Mouse (Mus musculus): ENCODE results near the gene Atl1. TPM values are rescaled to one million over a fixed set of nuclear protein-coding genes. Genes with fewer than 3 reads are reported as not detected.

Gene Atl1
- polyA plus RNA-seq, 1 experiment from 2014 or later: 4.5 TPM

DNA sequence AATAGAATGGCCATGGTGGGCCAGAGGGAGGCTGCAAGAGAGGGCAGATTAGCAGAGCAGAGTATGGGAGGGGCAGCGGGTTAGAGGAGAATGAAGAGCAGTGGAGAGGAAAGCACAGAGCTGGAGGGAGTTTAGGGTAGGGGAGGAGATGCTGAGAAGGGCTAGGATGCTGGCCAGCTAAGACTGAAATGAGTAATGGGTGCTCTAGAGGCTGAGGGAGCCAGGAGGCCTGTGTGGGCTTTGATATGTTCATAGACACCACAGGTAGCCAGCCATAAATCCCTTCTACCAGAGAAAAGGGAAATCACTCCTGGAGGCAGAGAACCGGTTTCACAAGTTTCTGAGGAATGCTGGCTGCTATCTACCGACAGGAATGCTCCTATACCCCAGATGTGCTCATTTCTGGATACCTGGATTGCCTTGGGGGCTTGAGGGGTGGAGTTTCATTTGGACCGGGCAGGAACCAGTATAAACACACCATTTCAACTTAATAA, 13.2 kb upstream of the Atl1 start:
- no peak overlapping the region for H3K4me3 ChIP-seq (replicated peaks; ENCODE audit: low read length)
- ATAC-seq (ENCODE audit: insufficient read depth, low FRiP score): peak; percentile 44; the same call in 1 of the 2 replicates
- H3K4me2 ChIP-seq (ENCODE audit: low read depth, low read length): peak overlapping the region; percentile 31
- 13% methylated on average over 4 of the region's 4 CpGs for WGBS
- H3K9me3 ChIP-seq (replicated peaks; ENCODE audit: control insufficient read depth, low read length): no peaks in the 10 kb centered on the region
- H3K36me3 ChIP-seq (ENCODE audit: control insufficient read depth, insufficient read depth, low read length): no peaks in the 10 kb centered on the region
- peak overlapping the region; percentile 71 for H3K27ac ChIP-seq (ENCODE audit: low read length)
- H3K27me3 ChIP-seq (ENCODE audit: control insufficient read depth, insufficient read depth, low read length): no peaks in the 10 kb centered on the region
- peaks cover 21% of the 10 kb centered on the region for H3K4me1 ChIP-seq (ENCODE audit: control insufficient read depth, insufficient read depth, low read length)
- no peak overlapping the region for H3K9ac ChIP-seq (ENCODE audit: low read length)

DNA sequence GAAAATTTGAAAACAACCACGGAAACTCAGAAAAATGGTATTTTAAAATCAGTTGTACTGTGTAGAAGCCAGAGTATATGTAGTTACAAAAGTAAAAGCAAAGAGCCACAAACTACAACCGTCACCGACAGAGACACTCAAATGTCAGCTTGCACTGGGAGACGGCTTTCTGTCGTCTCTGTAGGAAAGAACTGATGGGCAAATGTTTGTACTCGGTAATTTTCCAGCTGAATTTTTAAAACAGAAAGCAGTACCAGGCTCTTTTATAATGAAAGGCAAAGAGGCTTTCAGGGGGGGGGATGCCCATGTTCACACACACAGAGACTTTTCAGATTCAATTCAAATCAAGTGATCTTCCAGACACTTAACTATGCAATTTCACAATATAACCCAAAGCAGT, 12.7 kb upstream of the Atl1 start:
- no peak for ATAC-seq (ENCODE audit: insufficient read depth, low FRiP score)
- H3K4me2 ChIP-seq (ENCODE audit: low read depth, low read length): peak overlapping the region; percentile 31
- no peaks in the 10 kb centered on the region for H3K27me3 ChIP-seq (ENCODE audit: control insufficient read depth, insufficient read depth, low read length)
- no peaks in the 10 kb centered on the region for H3K36me3 ChIP-seq (ENCODE audit: control insufficient read depth, insufficient read depth, low read length)
- H3K4me3 ChIP-seq (replicated peaks; ENCODE audit: low read length): no peak overlapping the region
- peaks cover 21% of the 10 kb centered on the region for H3K4me1 ChIP-seq (ENCODE audit: control insufficient read depth, insufficient read depth, low read length)
- 21% methylated on average over 6 of the region's 6 CpGs for WGBS
- H3K27ac ChIP-seq (ENCODE audit: low read length): peak overlapping the region; percentile 71; the same call in 1 of the 2 replicates
- no peaks in the 10 kb centered on the region for H3K9me3 ChIP-seq (replicated peaks; ENCODE audit: control insufficient read depth, low read length)
- H3K9ac ChIP-seq (ENCODE audit: low read length): 0 out of 2 replicates have a peak overlapping the region, but pooled peaks have one; percentile 7

DNA sequence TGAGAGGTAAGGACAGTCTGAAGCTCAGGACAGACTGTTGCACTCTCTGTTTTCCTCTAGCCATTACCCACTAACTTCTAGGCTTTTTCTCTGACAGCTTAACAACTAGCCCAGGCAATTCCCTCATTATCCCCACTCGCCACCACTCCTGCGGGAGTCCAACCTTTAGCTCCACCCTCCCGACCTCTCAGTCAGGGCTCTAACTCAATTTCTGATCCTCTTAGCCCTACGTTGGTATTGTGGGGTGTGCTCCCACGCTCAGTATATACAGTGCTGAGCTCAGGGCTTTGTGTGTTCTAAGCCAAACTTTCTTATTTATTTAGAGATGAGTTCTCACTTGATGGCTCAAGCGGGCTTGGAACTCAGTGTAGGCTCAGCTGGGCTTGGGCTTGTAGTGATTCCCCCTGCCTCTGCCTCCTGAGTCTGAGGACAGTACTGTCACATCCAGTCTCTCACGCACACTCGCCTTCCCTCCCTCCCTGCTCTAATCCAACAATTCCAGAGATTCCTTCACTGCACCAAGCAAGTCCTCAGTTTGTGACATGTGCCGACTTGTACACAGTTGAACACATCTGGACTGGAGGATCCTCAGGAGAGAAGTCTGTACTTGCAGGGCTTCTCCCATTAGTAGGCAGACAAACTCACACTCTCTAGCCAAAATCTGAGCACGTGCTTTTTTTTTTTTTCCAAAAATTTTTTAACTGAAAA, 11.1 kb upstream of the Atl1 start:
- no peak overlapping the region for H3K4me2 ChIP-seq (ENCODE audit: low read depth, low read length)
- no peaks in the 10 kb centered on the region for H3K36me3 ChIP-seq (ENCODE audit: control insufficient read depth, insufficient read depth, low read length)
- H3K4me3 ChIP-seq (replicated peaks; ENCODE audit: low read length): no peak overlapping the region
- no peaks in the 10 kb centered on the region for H3K9me3 ChIP-seq (replicated peaks; ENCODE audit: control insufficient read depth, low read length)
- no peak for ATAC-seq (ENCODE audit: insufficient read depth, low FRiP score)
- 45% methylated on average over 10 of the region's 10 CpGs for WGBS
- H3K4me1 ChIP-seq (ENCODE audit: control insufficient read depth, insufficient read depth, low read length): peaks cover 21% of the 10 kb centered on the region
- H3K27me3 ChIP-seq (ENCODE audit: control insufficient read depth, insufficient read depth, low read length): no peaks in the 10 kb centered on the region
- no peak overlapping the region for H3K27ac ChIP-seq (ENCODE audit: low read length)
- no peak overlapping the region for H3K9ac ChIP-seq (ENCODE audit: low read length)

DNA sequence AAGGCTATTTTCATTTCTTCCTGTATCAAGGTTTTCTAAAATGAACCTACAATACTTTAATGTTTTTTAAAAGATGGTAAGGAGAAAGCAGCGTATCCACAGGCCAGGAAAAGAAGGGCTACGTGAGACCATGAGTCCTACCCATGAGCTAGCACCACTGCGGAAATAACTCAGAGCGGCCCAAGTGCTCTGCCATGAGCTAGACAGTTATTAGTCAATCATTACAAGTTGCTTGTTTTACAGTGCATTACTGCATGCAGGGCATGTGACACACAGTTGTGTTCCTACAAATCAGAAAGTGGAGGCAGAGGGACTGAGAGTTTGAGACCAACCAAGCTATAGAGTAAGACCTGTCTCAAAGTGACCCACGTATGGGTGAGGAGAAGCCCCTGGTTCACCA, 8.4 kb upstream of the Atl1 start:
- Histone ChIP-seq H3K4me2 (ENCODE audit: low read depth, low read length) (no peak overlapping the region), H3K9ac (ENCODE audit: low read length) (no peak overlapping the region), H3K27ac (ENCODE audit: low read length) (no peak overlapping the region), H3K27me3 (ENCODE audit: control insufficient read depth, insufficient read depth, low read length) (no peaks in the 10 kb centered on the region), H3K4me3 (replicated peaks; ENCODE audit: low read length) (no peak overlapping the region), H3K4me1 (ENCODE audit: control insufficient read depth, insufficient read depth, low read length) (peaks cover 15% of the 10 kb centered on the region), H3K36me3 (ENCODE audit: control insufficient read depth, insufficient read depth, low read length) (no peaks in the 10 kb centered on the region), H3K9me3 (replicated peaks; ENCODE audit: control insufficient read depth, low read length) (no peaks in the 10 kb centered on the region)
- ATAC-seq (ENCODE audit: insufficient read depth, low FRiP score): no peak
- WGBS: 92% methylated on average over 5 of the region's 5 CpGs

DNA sequence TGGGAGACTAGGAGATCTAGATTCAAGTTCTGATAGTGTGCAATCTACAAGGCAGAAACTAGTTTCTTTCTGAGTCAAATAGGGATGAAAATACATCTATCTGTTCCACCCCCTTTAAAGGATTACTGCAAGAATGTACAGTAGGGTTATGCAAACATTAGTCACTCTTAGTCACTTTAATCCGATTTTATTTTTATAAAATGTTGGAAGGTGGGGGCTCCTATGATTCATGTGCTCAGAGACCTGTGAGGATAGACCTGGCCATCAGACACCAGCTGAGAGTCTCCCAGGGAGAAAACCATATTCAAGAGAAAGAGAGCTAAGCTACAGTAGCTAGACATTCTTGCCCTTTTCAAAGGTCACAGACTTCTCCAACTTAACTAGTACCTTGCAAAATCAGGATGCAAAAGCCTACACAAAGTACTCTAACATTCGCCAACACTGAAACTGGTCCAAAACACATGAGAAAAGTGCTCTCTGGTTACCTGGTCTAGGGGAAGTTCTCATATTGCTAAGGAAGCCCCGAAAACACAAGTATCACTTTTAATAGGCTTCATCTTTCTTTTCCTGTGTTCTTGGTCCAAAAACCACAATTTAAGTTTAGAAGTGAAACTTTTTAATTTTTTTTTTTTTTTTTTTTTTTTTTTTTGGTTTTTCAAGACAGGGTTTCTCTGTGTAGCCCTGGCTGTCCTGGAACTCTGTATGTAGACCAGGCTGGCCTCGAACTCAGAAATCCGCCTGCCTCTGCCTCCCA, 7.1 kb upstream of the Atl1 start:
- Histone ChIP-seq H3K9ac (ENCODE audit: low read length) (no peak overlapping the region), H3K27ac (ENCODE audit: low read length) (peak overlapping the region; percentile 46), H3K4me2 (ENCODE audit: low read depth, low read length) (no peak overlapping the region), H3K4me1 (ENCODE audit: control insufficient read depth, insufficient read depth, low read length) (peaks cover 14% of the 10 kb centered on the region), H3K4me3 (replicated peaks; ENCODE audit: low read length) (no peak overlapping the region), H3K27me3 (ENCODE audit: control insufficient read depth, insufficient read depth, low read length) (no peaks in the 10 kb centered on the region), H3K36me3 (ENCODE audit: control insufficient read depth, insufficient read depth, low read length) (no peaks in the 10 kb centered on the region), H3K9me3 (replicated peaks; ENCODE audit: control insufficient read depth, low read length) (no peaks in the 10 kb centered on the region)
- ATAC-seq (ENCODE audit: insufficient read depth, low FRiP score): no peak
- 83% methylated on average over 5 of the region's 5 CpGs for WGBS

DNA sequence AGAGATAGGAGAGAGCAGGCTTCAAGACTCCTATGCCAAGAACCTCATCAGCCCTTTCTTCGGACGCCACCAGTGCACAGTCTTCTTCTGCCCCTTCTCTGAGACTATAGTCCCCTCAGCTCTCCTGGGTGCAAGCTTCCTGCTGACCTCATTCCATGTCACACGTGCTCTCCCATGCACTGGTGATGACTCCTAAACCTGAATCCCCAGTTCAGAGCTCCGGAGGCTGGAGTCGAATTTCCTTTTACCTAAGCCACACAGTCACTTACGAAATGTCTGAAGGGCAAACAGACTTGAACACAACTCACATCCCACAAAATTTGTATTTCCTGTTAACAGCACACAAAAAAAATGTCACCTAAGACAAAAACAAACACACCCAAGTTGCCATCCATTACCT, 4.6 kb upstream of the Atl1 start:
- no peaks in the 10 kb centered on the region for H3K36me3 ChIP-seq (ENCODE audit: control insufficient read depth, insufficient read depth, low read length)
- H3K4me1 ChIP-seq (ENCODE audit: control insufficient read depth, insufficient read depth, low read length): peaks cover 24% of the 10 kb centered on the region
- 70% methylated on average over 6 of the region's 6 CpGs for WGBS
- no peak overlapping the region for H3K27ac ChIP-seq (ENCODE audit: low read length)
- no peak overlapping the region for H3K4me3 ChIP-seq (replicated peaks; ENCODE audit: low read length)
- no peak overlapping the region for H3K4me2 ChIP-seq (ENCODE audit: low read depth, low read length)
- H3K9me3 ChIP-seq (replicated peaks; ENCODE audit: control insufficient read depth, low read length): no peaks in the 10 kb centered on the region
- H3K27me3 ChIP-seq (ENCODE audit: control insufficient read depth, insufficient read depth, low read length): no peaks in the 10 kb centered on the region
- no peak for ATAC-seq (ENCODE audit: insufficient read depth, low FRiP score)
- H3K9ac ChIP-seq (ENCODE audit: low read length): no peak overlapping the region

DNA sequence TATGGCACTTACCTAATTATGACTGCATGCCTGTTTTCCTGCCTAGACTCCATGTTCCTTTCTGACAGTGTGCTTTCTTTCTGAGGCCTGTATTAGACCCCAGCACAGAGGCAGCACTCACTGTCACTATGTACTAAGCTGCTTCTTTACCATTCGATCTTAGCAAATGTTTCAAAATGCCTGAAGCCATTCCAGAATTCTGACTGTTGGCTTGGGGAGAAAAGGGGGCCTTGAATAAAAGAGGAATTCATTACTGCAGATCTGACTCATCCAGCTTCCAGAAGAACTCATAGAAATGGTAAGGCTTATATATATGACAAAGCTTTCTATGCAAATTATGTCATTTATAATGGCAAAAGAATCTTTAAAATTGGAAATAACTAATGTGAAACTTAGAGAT, 4.1 kb upstream of the Atl1 start:
- ATAC-seq (ENCODE audit: insufficient read depth, low FRiP score): no peak
- 80% methylated on average over 1 of the region's 1 CpGs for WGBS
- H3K4me3 ChIP-seq (replicated peaks; ENCODE audit: low read length): no peak overlapping the region
- H3K36me3 ChIP-seq (ENCODE audit: control insufficient read depth, insufficient read depth, low read length): no peaks in the 10 kb centered on the region
- no peaks in the 10 kb centered on the region for H3K9me3 ChIP-seq (replicated peaks; ENCODE audit: control insufficient read depth, low read length)
- no peak overlapping the region for H3K9ac ChIP-seq (ENCODE audit: low read length)
- H3K4me2 ChIP-seq (ENCODE audit: low read depth, low read length): no peak overlapping the region
- no peaks in the 10 kb centered on the region for H3K27me3 ChIP-seq (ENCODE audit: control insufficient read depth, insufficient read depth, low read length)
- H3K4me1 ChIP-seq (ENCODE audit: control insufficient read depth, insufficient read depth, low read length): peaks cover 24% of the 10 kb centered on the region
- H3K27ac ChIP-seq (ENCODE audit: low read length): no peak overlapping the region

DNA sequence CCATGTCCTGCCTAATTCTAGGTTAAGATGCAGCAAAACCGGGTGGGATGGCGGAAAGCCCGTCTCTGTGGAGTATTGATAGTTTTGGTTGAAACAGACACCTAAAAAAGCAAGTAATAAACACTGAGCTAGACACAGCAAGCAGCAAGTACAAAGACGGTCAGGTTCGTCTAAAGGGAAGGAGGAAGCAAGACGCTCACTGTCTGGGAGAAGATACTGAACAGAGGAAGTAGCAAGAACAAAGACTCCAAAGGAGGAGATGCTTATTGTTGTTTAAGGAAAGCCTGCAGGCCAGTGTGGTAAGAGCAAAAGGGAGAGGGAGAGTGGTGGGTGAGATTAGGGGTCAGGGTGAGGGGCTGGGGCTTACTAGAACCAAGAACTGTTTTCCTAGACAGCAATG, 2.4 kb upstream of the Atl1 start:
- H3K4me2 ChIP-seq (ENCODE audit: low read depth, low read length): peak overlapping the region; percentile 82
- ATAC-seq (ENCODE audit: insufficient read depth, low FRiP score): no peak
- 47% methylated on average over 6 of the region's 6 CpGs for WGBS
- peaks cover 26% of the 10 kb centered on the region for H3K4me1 ChIP-seq (ENCODE audit: control insufficient read depth, insufficient read depth, low read length)
- no peaks in the 10 kb centered on the region for H3K36me3 ChIP-seq (ENCODE audit: control insufficient read depth, insufficient read depth, low read length)
- H3K27ac ChIP-seq (ENCODE audit: low read length): peak overlapping the region; percentile 39
- H3K9ac ChIP-seq (ENCODE audit: low read length): peak overlapping the region; percentile 53
- no peaks in the 10 kb centered on the region for H3K27me3 ChIP-seq (ENCODE audit: control insufficient read depth, insufficient read depth, low read length)
- H3K4me3 ChIP-seq (replicated peaks; ENCODE audit: low read length): peak overlapping the region; percentile 94; the same call in 1 of the 2 replicates
- no peaks in the 10 kb centered on the region for H3K9me3 ChIP-seq (replicated peaks; ENCODE audit: control insufficient read depth, low read length)

DNA sequence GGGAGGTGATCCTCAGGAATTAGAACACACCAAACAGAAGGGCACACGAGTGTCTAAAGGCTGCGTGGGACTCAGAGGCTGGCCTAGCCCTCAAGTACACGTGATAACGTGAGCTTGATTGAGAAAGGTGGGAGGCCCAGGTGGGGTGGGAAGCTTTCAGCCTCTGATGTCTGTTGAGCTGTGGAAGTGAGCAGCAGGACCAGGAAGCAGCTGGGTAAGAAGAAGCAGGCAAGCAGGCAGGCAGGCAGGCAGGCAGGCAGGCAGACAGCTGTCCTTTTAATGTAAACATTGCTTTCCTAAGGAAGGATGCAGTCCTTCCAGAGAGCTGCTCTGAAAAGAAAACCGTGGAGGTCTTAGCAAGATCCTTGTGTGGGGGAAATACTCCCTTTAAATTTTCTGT, 1.9 kb upstream of the Atl1 start:
- H3K4me1 ChIP-seq (ENCODE audit: control insufficient read depth, insufficient read depth, low read length): peaks cover 26% of the 10 kb centered on the region

More for the DNA sequence above, 1.9 kb upstream of the Atl1 start:
- Histone ChIP-seq H3K9ac (ENCODE audit: low read length) (peak overlapping the region; percentile 53), H3K4me2 (ENCODE audit: low read depth, low read length) (peak overlapping the region; percentile 82), H3K36me3 (ENCODE audit: control insufficient read depth, insufficient read depth, low read length) (no peaks in the 10 kb centered on the region), H3K4me3 (replicated peaks; ENCODE audit: low read length) (peak overlapping the region; percentile 94), H3K27ac (ENCODE audit: low read length) (peak overlapping the region; percentile 39), H3K9me3 (replicated peaks; ENCODE audit: control insufficient read depth, low read length) (no peaks in the 10 kb centered on the region), H3K27me3 (ENCODE audit: control insufficient read depth, insufficient read depth, low read length) (no peaks in the 10 kb centered on the region)
- no peak for ATAC-seq (ENCODE audit: insufficient read depth, low FRiP score)
- 11% methylated on average over 5 of the region's 5 CpGs for WGBS
